Mouse (Mus musculus) kidney, embryonic 15.5 days (tissue): ENCODE data around the gene Igfals. TPM values are rescaled to one million over a fixed set of nuclear protein-coding genes. Genes with fewer than 3 reads are reported as not detected.

Experiments
- ATAC-seq: fragments of 200-750 bp; cut with Nextera tagmentation; replicated peaks from 2 replicates; pipeline ENCODE4 v1.8.0; 2017; ENCODE audit warnings: moderate TSS enrichment; ENCODE audit not compliant: low FRiP score
- H3K27ac ChIP-seq: fragments of 300-500 bp; sonication (generic); 2 replicates; pipeline ENCODE4 v1.5.1; 2015; ENCODE audit warnings: mild to moderate bottlenecking, inconsistent platforms
- H3K27me3 ChIP-seq: fragments of 300-500 bp; sonication (generic); 2 replicates; pipeline ENCODE4 v1.6.1; 2015; ENCODE audit warnings: inconsistent platforms
- H3K36me3 ChIP-seq: fragments of 300-500 bp; sonication (generic); 2 replicates; pipeline ENCODE4 v1.6.1; 2015; ENCODE audit warnings: inconsistent platforms
- H3K4me1 ChIP-seq: fragments of 300-500 bp; sonication (generic); 2 replicates; pipeline ENCODE4 v1.6.1; 2015; ENCODE audit warnings: inconsistent platforms
- H3K4me2 ChIP-seq: fragments of 300-500 bp; sonication (generic); 2 replicates; pipeline ENCODE4 v1.6.1; 2015; ENCODE audit warnings: moderate library complexity, mild to moderate bottlenecking, inconsistent platforms
- H3K4me3 ChIP-seq: fragments of 300-500 bp; sonication (generic); replicated peaks from 2 replicates; pipeline ENCODE4 v1.5.1; 2015; ENCODE audit warnings: mild to moderate bottlenecking, inconsistent platforms
- H3K9ac ChIP-seq: fragments of 300-500 bp; sonication (generic); 2 replicates; pipeline ENCODE4 v1.6.1; 2015; ENCODE audit warnings: mild to moderate bottlenecking, inconsistent platforms
- H3K9me3 ChIP-seq: fragments of 300-500 bp; sonication (generic); replicated peaks from 2 replicates; pipeline ENCODE4 v1.6.1; 2016; ENCODE audit warnings: inconsistent platforms
- WGBS: fragments of 180-500 bp; shearing (Covaris S2); methylation state at CpG from one replicate; pipeline ENCODE4 v1.1.7; 2015; ENCODE audit warnings: mixed read lengths; 5-methylcytosine and 5-hydroxymethylcytosine counted together
- polyA plus RNA-seq: library from polyadenylated mRNA; unstranded; fragments of >200 nt; fragmentation: Nextera tagmentation; extraction: Ambion mirVana; gene quantifications from 2 replicates; pipeline ENCODE4 v1.2.1, GENCODE M21; 2015

Gene Igfals
- polyA plus RNA-seq, 1 experiment from 2014 or later: 1.7 TPM

DNA sequence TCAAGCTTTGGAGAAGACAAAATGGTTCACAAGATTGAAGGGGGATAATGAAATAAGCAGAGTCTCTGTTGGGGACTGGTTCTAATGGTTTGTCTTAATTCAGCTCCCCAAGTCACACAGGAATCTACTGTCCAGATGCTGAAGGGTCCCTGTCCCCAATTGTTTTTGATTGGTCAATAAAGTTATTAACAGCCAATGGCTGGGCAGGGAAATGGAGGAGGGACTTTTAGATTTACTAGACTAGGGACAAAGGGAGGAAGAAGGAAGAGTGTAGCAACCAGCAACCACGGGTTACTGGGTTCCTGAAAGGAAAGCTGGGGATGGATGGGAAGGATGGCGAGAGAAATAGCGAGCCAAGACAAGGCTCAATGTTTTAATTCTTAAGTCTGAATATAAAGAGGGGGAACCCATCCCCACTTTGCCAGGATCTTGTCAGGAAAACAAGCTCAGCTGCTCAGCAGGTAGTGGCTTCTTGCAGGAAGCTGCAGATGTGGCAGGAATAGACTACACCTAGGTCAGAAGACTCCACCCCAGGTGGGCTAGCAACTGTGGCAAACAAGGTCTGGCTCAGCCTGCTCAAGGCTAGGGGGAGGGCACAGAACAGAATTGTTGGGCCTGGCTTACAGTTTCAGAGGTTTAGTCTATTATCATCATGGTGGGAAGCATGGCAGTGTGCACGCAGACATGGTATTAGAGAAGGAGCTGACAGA is 8.1 kb downstream of the Igfals start:
- no peak overlapping the region for H3K4me3 ChIP-seq
- H3K4me1 ChIP-seq: peaks cover 4% of the 10 kb centered on the region; the same call in 1 of the 2 replicates
- H3K27me3 ChIP-seq: no peaks in the 10 kb centered on the region
- H3K4me2 ChIP-seq: no peak overlapping the region
- no peaks in the 10 kb centered on the region for H3K9me3 ChIP-seq
- no peak for ATAC-seq
- 47% methylated on average over 4 of the region's 4 CpGs for WGBS
- H3K36me3 ChIP-seq: no peaks in the 10 kb centered on the region
- H3K27ac ChIP-seq: no peak overlapping the region
- no peak overlapping the region for H3K9ac ChIP-seq

DNA sequence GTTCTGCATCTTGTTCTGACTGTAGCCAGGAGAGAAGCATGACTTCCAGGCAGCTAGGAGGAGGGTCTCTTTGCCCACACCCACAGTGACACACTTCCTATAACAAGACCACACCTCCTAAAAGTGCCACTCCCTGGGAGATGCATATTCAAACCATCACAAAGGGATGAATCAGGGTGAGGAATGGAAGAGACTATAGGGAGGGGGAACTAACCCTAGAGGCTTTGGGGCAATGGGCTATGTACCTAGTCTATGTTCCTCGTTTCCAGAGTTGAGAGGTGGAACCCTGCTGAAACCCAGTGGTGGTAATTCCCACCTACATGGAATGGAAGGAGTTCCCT is 8.6 kb downstream of the Igfals start:
- Histone ChIP-seq H3K9me3 (no peaks in the 10 kb centered on the region), H3K27me3 (no peaks in the 10 kb centered on the region), H3K4me1 (peaks cover 4% of the 10 kb centered on the region; the same call in 1 of the 2 replicates), H3K4me3 (no peak overlapping the region), H3K27ac (no peak overlapping the region), H3K9ac (no peak overlapping the region), H3K4me2 (no peak overlapping the region), H3K36me3 (no peaks in the 10 kb centered on the region)
- ATAC-seq: no peak
- WGBS: 53% methylated on average over 1 of the region's 1 CpGs

DNA sequence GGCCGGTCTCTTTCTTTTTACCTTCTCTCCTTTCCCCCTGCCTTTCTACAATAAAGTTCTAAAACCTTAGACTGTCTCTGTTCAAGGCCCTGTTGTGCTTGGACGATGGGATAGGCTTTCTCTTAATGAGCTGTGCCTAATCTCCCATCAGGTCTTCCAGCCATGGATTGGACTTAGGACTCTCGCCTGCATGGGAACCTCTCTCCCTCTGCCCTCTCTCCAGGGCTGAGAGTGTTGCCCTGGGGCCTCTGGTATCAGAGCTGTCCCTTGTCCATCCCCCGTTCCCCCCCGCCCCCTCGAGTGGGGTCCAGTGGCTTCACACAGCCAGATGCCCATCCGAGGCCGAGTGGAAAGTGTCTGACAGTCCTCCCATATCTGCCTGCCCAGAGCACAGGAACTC is 9.2 kb downstream of the Igfals start:
- Histone ChIP-seq H3K4me3 (no peak overlapping the region), H3K4me2 (no peak overlapping the region), H3K27ac (no peak overlapping the region), H3K27me3 (no peaks in the 10 kb centered on the region), H3K4me1 (peaks cover 4% of the 10 kb centered on the region; the same call in 1 of the 2 replicates), H3K9ac (no peak overlapping the region), H3K36me3 (no peaks in the 10 kb centered on the region), H3K9me3 (no peaks in the 10 kb centered on the region)
- WGBS: 80% methylated on average over 8 of the region's 8 CpGs
- no peak for ATAC-seq

DNA sequence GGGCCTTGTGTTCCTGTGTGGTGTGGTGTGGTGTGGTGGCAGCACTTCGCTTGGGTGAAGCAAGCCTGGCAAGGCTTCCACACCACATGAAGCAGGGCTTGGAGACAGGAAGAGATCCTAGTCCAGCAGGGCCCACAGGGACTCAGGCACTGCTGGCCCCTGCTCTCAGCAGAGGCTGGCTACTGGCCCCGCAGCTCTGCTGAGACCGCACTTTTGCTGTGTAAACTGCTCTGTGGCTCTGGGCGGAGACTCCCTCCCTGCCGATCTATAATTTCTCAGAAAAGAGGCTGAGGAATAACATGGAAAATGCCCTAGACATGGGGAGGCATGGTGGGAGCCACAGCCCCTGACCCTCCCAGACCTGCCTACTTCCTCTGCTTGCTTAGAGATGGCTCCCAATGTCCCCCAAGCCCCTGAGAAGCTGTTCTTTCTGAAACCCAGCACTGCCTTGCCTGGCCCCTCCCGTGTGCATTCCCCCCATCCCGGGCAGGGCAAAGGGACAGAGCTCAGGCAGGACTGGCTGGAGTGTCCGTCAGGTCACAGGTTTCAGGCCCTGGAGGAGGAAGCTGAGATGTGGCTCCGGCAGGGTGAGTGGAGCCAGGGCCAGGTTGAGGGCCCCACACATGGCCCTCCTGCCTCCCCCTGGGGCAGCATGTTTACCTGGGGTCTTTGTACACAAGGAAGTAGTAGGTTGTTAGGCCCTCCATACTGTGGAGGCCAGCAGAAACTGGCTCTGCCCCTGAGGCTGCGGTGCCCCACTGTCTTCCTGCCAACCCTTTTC is 11.7 kb downstream of the Igfals start:
- H3K4me3 ChIP-seq: no peak overlapping the region
- no peaks in the 10 kb centered on the region for H3K27me3 ChIP-seq
- peaks cover 4% of the 10 kb centered on the region for H3K36me3 ChIP-seq
- no peak; the same call in 1 of the 2 replicates for ATAC-seq
- H3K4me1 ChIP-seq: peaks cover 11% of the 10 kb centered on the region
- no peaks in the 10 kb centered on the region for H3K9me3 ChIP-seq
- H3K9ac ChIP-seq: no peak overlapping the region
- peak overlapping the region; percentile 41; the same call in 1 of the 2 replicates for H3K27ac ChIP-seq
- H3K4me2 ChIP-seq: no peak overlapping the region
- 52% methylated on average over 10 of the region's 10 CpGs for WGBS

DNA sequence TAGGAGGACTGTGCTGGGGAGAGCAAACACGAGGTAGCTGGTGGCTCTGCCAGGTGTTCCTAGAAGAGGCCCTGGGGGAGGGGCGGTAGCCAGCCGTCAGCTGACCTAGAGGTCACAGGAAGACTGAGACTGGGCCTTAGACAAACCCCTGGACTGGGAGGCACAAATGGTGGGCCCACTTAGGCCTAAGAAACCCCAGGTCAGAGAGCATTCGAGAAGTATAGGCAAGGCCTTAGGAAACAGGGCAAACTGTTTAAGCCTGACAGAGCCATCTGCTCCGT is 12.3 kb downstream of the Igfals start:
- H3K27ac ChIP-seq: peak overlapping the region; percentile 41; the same call in 1 of the 2 replicates
- peaks cover 11% of the 10 kb centered on the region for H3K4me1 ChIP-seq
- 29% methylated on average over 5 of the region's 5 CpGs for WGBS
- H3K9ac ChIP-seq: no peak overlapping the region
- H3K9me3 ChIP-seq: no peaks in the 10 kb centered on the region
- no peak overlapping the region for H3K4me3 ChIP-seq
- no peak overlapping the region for H3K4me2 ChIP-seq
- H3K36me3 ChIP-seq: peaks cover 10% of the 10 kb centered on the region
- H3K27me3 ChIP-seq: no peaks in the 10 kb centered on the region
- no peak for ATAC-seq

DNA sequence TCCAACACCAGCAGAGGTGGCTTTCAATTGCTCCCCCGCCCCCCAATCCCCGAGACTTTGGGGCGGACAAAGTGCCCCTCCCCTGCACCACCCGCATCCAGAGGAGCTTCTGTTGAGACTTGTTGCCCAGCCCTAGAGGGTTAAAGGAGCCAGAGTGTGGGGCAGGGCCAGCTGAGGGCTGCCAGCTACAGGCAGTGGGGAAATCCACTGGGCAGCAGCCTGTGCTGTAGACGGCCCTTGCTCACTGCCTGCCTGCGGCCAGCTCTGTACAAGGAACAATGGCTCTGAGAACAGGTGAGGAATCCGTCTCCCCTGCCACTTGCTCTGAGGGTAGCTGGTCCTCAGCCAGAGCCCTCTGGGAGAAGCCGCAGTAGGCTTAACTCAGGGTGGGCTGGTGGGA is 12.7 kb downstream of the Igfals start:
- Histone ChIP-seq H3K9me3 (no peaks in the 10 kb centered on the region), H3K36me3 (peaks cover 14% of the 10 kb centered on the region), H3K9ac (no peak overlapping the region), H3K4me2 (no peak overlapping the region), H3K27me3 (no peaks in the 10 kb centered on the region), H3K4me1 (peaks cover 11% of the 10 kb centered on the region), H3K4me3 (no peak overlapping the region), H3K27ac (no peak overlapping the region)
- WGBS: 76% methylated on average over 8 of the region's 8 CpGs
- ATAC-seq: no peak

DNA sequence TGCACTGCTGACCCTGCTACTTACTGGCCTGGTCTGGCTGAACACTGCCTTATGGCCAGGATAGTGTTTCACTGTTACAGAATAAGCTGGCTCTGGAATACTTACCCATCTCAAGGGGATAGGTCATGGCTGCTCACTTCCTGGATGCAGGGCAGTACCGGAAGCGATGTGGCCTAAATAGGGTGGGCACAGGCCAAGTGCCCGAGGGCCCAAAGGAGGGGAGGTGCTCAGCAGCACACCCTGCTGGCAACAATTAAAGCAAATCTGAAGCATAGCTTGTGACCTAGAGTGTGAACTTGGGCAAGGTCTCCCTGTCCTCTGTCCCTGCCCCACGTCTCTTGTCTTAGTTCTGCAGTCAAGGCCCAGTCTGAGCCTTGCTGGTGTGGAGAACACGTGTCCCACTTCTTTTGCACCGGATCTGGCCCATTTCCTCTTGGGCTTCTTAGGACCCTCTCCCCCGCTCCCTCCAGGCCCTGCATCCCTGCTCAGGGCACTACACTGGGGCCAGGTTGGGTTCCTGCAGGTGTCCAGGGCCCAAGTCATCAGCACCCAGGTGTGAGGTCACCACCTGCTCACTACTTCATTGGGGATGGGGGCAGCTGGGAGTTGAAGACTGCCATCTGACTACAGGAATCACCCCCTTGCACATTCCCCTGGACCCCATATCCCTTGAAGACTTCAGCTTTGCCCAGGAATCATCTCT is 16.1 kb downstream of the Igfals start:
- no peak for ATAC-seq
- WGBS: 44% methylated on average over 7 of the region's 7 CpGs

DNA sequence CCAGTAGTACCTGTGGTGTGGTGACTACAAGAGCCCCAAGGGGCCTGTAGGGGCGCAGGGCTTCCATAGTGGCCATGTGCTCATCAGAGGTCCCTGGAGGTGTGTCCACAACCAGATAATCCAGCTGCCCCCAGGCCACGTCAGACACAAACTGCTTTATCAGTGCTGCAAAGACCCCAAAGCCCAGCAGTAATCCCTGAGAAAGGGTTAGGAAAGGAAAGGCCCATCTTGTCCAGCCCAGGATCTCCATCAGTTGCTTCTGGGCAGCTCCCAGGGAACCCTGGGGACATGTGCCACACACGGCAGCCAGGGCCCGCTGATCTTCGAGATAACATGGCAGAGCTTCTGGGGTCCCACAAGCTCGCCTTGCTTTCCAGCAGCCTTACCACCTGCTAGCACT is 18.6 kb downstream of the Igfals start:
- Histone ChIP-seq H3K4me3 (no peak overlapping the region), H3K9ac (no peak overlapping the region), H3K27ac (no peak overlapping the region), H3K27me3 (no peaks in the 10 kb centered on the region), H3K4me2 (no peak overlapping the region), H3K36me3 (peaks cover 31% of the 10 kb centered on the region), H3K4me1 (peaks cover 36% of the 10 kb centered on the region), H3K9me3 (no peaks in the 10 kb centered on the region)
- 89% methylated on average over 6 of the region's 6 CpGs for WGBS
- no peak for ATAC-seq

More for the DNA sequence above, 16.1 kb downstream of the Igfals start:
- no peaks in the 10 kb centered on the region for H3K9me3 ChIP-seq
- peaks cover 24% of the 10 kb centered on the region for H3K36me3 ChIP-seq
- H3K4me1 ChIP-seq: peaks cover 22% of the 10 kb centered on the region
- H3K27ac ChIP-seq: no peak overlapping the region
- no peaks in the 10 kb centered on the region for H3K27me3 ChIP-seq
- no peak overlapping the region for H3K4me2 ChIP-seq
- H3K9ac ChIP-seq: no peak overlapping the region
- no peak overlapping the region for H3K4me3 ChIP-seq

DNA sequence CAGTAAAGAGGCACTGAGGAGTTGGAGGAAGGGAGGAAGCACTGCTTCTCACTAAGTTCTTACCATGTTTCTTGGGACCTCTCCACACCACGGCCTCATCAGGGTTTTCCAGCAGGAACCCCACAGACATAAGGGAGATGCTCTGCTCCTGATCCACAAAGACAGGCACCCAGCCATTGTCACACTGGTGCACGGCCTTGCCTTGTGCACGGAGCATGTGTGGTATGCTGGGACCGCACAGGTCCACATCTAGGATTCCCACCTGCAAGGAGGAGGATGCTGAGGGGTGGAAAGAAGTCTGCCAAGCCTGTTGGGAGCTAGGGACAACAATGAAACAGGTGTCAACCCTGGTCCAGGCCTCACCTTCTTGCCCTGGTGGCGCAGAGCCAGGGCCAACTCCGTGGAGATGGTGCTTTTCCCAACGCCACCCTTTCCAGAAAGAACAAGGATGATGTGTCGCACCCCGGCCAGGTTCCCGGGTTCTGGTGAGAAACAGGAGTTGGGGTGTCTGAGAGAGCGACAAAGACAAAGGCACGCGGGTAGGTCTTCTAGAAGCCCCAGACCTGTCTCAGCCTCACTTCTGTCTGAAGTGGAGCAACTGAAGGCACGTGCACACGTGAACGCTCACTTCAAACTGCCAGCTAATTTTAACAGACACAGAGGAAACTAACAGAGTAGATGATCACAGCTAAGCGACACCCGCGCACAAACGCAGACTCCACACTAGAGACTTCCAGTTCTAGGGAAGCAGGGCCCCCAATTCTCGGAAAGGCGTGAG is 19.7 kb downstream of the Igfals start:
- Histone ChIP-seq H3K4me1 (peaks cover 36% of the 10 kb centered on the region), H3K4me2 (peak overlapping the region; percentile 92), H3K27ac (no peak overlapping the region), H3K36me3 (peaks cover 42% of the 10 kb centered on the region), H3K9ac (peak overlapping the region; percentile 75), H3K9me3 (no peaks in the 10 kb centered on the region), H3K4me3 (peak overlapping the region; percentile 95), H3K27me3 (no peaks in the 10 kb centered on the region)
- no peak for ATAC-seq
- 24% methylated on average over 22 of the region's 22 CpGs for WGBS

DNA sequence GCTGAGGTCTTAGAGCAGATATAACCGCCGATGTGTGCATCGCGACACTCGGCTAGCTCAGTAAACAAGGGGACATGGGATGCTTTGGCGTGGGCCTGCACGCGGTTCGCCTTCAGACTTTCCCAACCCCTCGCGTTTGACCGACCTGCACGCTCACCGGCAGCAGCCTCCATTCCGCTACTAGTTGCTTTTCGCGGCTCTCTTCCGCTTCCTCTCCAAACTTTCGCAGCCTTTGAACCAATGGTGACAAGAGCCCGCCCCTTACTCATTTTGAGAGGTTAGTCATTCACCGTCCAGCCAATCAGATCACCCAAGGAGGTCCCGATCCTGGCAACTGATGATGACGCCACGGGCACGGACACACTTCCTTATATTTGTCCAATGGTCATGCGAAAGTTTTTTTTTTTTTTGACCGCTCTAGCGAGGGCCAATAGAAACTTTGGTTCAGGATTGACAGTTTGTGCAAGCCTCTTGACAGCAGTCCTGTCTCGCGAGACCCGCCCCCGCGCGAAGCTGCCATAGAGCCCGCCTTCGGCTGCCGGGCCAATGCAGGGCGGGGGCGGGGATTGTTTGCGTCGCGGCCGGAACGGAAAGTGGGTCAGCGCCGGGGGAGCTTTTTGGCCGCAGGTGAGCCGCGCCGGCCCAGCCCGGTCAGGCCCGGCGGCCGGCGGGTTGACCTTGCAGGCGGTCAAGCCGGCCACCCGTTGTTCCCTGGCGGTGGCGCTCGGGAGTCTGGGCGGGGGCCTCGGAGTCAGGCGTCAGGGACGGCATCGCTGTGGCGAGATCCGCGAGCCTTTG is 20.5 kb downstream of the Igfals start, which contains the start of the genes Nubp2 and Spsb3:
Nubp2 (minus strand) TSS at position 216 of the 798 bp plus-strand sequence.
Spsb3 (plus strand) TSS at position 510 of the 798 bp plus-strand sequence.
- Histone ChIP-seq H3K4me3 (peak within 1 kb of the TSS; percentile 95), H3K4me2 (peak within 1 kb of the TSS; percentile 92), H3K9ac (peak within 1 kb of the TSS; percentile 83), H3K4me1 (peaks cover 35% of the 10 kb centered on the region), H3K36me3 (peaks cover 50% of the 10 kb centered on the region), H3K27me3 (no peaks in the 10 kb centered on the region), H3K27ac (peak within 1 kb of the TSS; percentile 81), H3K9me3 (no peaks in the 10 kb centered on the region)
- WGBS: under 1% methylated on average over 69 of the region's 69 CpGs
- peak; percentile 96 for ATAC-seq

DNA sequence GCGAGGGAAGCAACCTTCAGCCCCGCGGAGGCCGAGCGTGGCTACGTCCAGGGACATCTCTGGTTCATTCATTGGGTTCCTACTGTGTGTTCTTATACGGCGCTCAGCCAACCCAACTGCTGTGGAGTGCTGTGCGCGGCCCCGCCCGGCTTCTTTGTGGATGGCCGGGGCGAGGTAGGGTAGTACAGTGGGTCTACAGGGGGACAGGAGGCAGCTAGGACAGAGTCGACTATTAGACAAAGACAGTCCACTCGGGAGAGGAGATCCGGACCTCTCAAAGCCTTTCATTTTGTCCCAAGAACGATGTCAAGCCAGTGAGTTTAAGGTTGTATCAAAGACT is 21.1 kb downstream of the Igfals start:
- H3K4me3 ChIP-seq: peak overlapping the region; percentile 95
- H3K9me3 ChIP-seq: no peaks in the 10 kb centered on the region
- peak overlapping the region; percentile 81 for H3K27ac ChIP-seq
- under 1% methylated on average over 18 of the region's 18 CpGs for WGBS
- H3K9ac ChIP-seq: peak overlapping the region; percentile 83
- H3K4me2 ChIP-seq: peak overlapping the region; percentile 89
- H3K36me3 ChIP-seq: peaks cover 56% of the 10 kb centered on the region
- peaks cover 30% of the 10 kb centered on the region for H3K4me1 ChIP-seq
- peak; percentile 41 for ATAC-seq
- H3K27me3 ChIP-seq: no peaks in the 10 kb centered on the region
